Mouse (Mus musculus) lung, postnatal 0 days (tissue): Measurements from ENCODE around the gene Hspa2. TPM values are rescaled to one million over a fixed set of nuclear protein-coding genes. Genes with fewer than 3 reads are reported as not detected.
A peak's percentile ranks its signal among the peaks of the same experiment; 100 is the strongest.

Experiments
- ATAC-seq: fragments of 200-750 bp; cut with Nextera tagmentation; 2 replicates; pipeline ENCODE4 v1.8.0; 2017; ENCODE audit warnings: moderate library complexity
- DNase-seq: peaks from one replicate; pipeline ENCODE4 v3.0.0-alpha.2; 2016; ENCODE audit warnings: low spot score
- H3K27ac ChIP-seq: fragments of 300-500 bp; sonication (generic); 2 replicates; pipeline ENCODE4 v1.5.1; 2014; ENCODE audit warnings: antibody characterized with exemption, mild to moderate bottlenecking, low read length, mixed read lengths
- H3K27me3 ChIP-seq: fragments of 300-500 bp; sonication (generic); replicated peaks from 2 replicates; pipeline ENCODE4 v1.6.1; 2014; ENCODE audit warnings: low read length, mixed read lengths; ENCODE audit not compliant: insufficient read depth
- H3K36me3 ChIP-seq: fragments of 300-500 bp; sonication (generic); 2 replicates; pipeline ENCODE4 v1.6.1; 2014; ENCODE audit warnings: low read length, mixed read lengths; ENCODE audit not compliant: insufficient read depth
- H3K4me1 ChIP-seq: fragments of 300-500 bp; sonication (generic); 2 replicates; pipeline ENCODE4 v1.6.1; 2014; ENCODE audit warnings: antibody characterized with exemption, low read depth, low read length, mixed read lengths; ENCODE audit not compliant: insufficient read depth
- H3K4me2 ChIP-seq: fragments of 300-500 bp; sonication (generic); replicated peaks from 2 replicates; pipeline ENCODE4 v1.6.1; 2014; ENCODE audit warnings: low read depth, mild to moderate bottlenecking, low read length, moderate library complexity, mixed read lengths
- H3K4me3 ChIP-seq: fragments of 300-500 bp; sonication (generic); 2 replicates; pipeline ENCODE4 v1.5.1; 2014; ENCODE audit warnings: low read depth, low read length
- H3K9ac ChIP-seq: fragments of 300-500 bp; sonication (generic); replicated peaks from 2 replicates; pipeline ENCODE4 v1.6.1; 2014; ENCODE audit warnings: low read depth, mild to moderate bottlenecking
- H3K9me3 ChIP-seq: fragments of 300-500 bp; sonication (generic); 2 replicates; pipeline ENCODE4 v1.6.1; 2016; ENCODE audit warnings: low read length, mixed read lengths
- CTCF ChIP-seq: IDR thresholded peaks from 2 replicates; pipeline ENCODE4 v1.5.1; 2016; ENCODE audit warnings: antibody characterized with exemption, mild to moderate bottlenecking
- EP300 ChIP-seq: IDR thresholded peaks from 2 replicates; pipeline ENCODE4 v1.6.1; 2016; ENCODE audit warnings: antibody characterized with exemption, mild to moderate bottlenecking, control low read depth
- WGBS: fragments of 180-500 bp; shearing (Covaris S2); extraction: QIAGEN DNeasy Blood & Tissue Kit; methylation state at CpG from one replicate; pipeline ENCODE4 v1.1.7; 2014; 5-methylcytosine and 5-hydroxymethylcytosine counted together
- polyA plus RNA-seq: library from polyadenylated mRNA; unstranded; fragments of >200 nt; fragmentation: Nextera tagmentation; extraction: Ambion mirVana; gene quantifications from 2 replicates; pipeline ENCODE4 v1.2.1, GENCODE M21; 2015

Gene Hspa2
- polyA plus RNA-seq, 1 experiment from 2014 or later = 25.0 TPM

DNA sequence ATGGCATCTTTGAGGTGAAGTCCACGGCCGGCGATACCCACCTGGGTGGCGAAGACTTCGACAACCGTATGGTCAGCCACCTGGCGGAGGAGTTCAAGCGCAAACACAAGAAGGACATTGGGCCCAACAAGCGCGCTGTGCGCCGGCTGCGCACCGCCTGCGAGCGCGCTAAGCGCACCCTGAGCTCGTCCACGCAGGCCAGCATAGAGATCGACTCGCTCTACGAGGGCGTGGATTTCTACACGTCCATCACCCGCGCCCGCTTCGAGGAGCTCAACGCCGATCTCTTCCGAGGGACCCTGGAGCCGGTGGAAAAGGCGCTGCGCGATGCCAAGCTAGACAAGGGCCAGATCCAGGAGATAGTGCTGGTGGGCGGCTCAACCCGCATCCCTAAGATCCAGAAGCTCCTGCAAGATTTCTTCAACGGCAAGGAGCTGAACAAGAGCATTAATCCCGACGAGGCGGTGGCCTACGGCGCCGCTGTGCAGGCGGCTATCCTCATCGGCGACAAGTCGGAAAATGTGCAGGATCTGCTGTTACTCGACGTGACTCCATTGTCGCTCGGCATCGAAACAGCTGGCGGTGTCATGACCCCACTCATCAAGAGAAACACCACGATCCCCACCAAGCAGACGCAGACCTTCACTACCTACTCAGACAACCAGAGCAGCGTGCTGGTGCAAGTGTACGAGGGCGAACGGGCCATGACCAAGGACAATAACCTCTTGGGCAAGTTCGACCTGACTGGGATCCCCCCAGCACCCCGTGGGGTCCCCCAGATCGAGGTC is 1.4 kb downstream of the Hspa2 start:
- no peak overlapping the region for H3K9ac ChIP-seq
- H3K4me3 ChIP-seq = peak overlapping the region; percentile 62
- peaks cover 12% of the 10 kb centered on the region; the same call in 1 of the 2 replicates for H3K4me1 ChIP-seq
- H3K27ac ChIP-seq = no peak overlapping the region
- 3% methylated on average over 64 of the region's 64 CpGs for WGBS
- peaks cover 17% of the 10 kb centered on the region; the same call in 1 of the 2 replicates for H3K27me3 ChIP-seq
- H3K9me3 ChIP-seq = no peaks in the 10 kb centered on the region
- H3K4me2 ChIP-seq = peak overlapping the region; percentile 79
- H3K36me3 ChIP-seq = no peaks in the 10 kb centered on the region
- TF ChIP-seq EP300 (no peak), CTCF (0 out of 2 replicates have a peak, but pooled peaks have one; percentile 13)
- no peak for ATAC-seq
- DNase-seq = no peak

DNA sequence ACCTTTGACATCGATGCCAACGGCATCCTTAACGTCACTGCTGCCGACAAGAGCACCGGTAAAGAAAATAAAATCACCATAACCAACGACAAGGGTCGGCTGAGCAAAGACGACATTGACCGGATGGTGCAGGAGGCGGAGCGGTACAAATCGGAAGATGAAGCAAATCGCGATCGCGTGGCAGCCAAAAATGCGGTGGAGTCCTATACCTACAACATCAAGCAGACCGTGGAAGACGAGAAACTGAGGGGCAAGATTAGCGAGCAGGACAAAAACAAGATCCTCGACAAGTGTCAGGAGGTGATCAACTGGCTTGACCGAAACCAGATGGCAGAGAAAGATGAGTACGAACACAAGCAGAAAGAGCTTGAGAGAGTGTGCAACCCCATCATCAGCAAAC is 2.0 kb downstream of the Hspa2 start:
- ATAC-seq = no peak
- H3K9me3 ChIP-seq = no peaks in the 10 kb centered on the region
- H3K27me3 ChIP-seq = peaks cover 17% of the 10 kb centered on the region; the same call in 1 of the 2 replicates
- no peak for TF ChIP-seq EP300
- TF ChIP-seq CTCF = no peak
- peak overlapping the region; percentile 62 for H3K4me3 ChIP-seq
- H3K36me3 ChIP-seq = no peaks in the 10 kb centered on the region
- peaks cover 12% of the 10 kb centered on the region; the same call in 1 of the 2 replicates for H3K4me1 ChIP-seq
- no peak for DNase-seq
- no peak overlapping the region for H3K27ac ChIP-seq
- peak overlapping the region; percentile 79 for H3K4me2 ChIP-seq
- 5% methylated on average over 23 of the region's 23 CpGs for WGBS
- H3K9ac ChIP-seq = no peak overlapping the region

DNA sequence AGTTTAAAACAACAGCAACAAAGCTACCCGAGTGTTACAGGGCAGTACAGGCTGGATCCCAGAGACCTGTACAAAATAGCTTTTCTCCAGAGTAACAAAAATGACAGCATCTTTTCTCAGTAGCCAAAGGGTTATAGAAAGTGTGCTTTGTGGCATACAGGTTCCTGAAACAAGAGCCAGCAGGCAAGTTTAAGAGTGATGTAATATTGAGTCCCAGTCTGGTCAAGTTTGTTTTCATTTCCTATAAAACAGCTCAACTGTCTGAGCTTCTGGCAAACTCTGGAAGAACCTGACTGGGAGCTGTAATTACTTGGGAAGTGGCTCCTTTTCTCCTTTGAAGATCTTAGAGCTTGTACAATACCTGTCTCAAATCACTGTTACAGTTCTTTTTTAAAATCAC is 3.2 kb downstream of the Hspa2 start:
- Histone ChIP-seq H3K4me2 (no peak overlapping the region), H3K9ac (no peak overlapping the region), H3K4me3 (no peak overlapping the region), H3K27ac (no peak overlapping the region), H3K27me3 (peaks cover 17% of the 10 kb centered on the region; the same call in 1 of the 2 replicates), H3K9me3 (no peaks in the 10 kb centered on the region), H3K4me1 (peaks cover 12% of the 10 kb centered on the region; the same call in 1 of the 2 replicates), H3K36me3 (no peaks in the 10 kb centered on the region)
- ATAC-seq (no peak), DNase-seq (no peak)
- 54% methylated on average over 1 of the region's 1 CpGs for WGBS
- TF ChIP-seq CTCF = no peak
- TF ChIP-seq EP300 = no peak

DNA sequence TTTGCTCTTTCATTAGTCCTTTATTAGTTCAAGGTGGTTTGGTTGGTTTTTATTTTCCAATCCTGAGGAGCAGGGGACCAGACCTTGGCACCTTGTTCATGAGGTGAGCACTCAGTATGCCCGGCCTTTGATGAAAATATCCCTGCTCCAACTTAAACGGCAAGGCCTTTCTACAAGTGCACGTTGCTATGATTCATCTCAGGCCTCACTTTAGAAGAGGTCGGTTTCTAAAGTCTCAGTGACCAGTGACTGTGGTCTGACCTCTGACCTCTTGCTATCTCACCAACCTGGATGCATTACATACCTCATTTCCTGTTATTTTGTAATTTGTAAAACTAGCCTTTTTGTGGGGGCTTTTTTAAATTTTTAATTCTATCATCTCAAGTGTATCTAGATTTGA is 5.2 kb downstream of the Hspa2 start:
- ATAC-seq = no peak
- H3K4me1 ChIP-seq = peaks cover 9% of the 10 kb centered on the region; the same call in 1 of the 2 replicates
- TF ChIP-seq EP300 = no peak
- no peak for TF ChIP-seq CTCF
- no peak overlapping the region for H3K9ac ChIP-seq
- no peak overlapping the region for H3K4me3 ChIP-seq
- no peaks in the 10 kb centered on the region for H3K36me3 ChIP-seq
- H3K27me3 ChIP-seq = peaks cover 17% of the 10 kb centered on the region; the same call in 1 of the 2 replicates
- H3K4me2 ChIP-seq = no peak overlapping the region
- DNase-seq = no peak
- 48% methylated on average over 4 of the region's 4 CpGs for WGBS
- H3K27ac ChIP-seq = no peak overlapping the region
- H3K9me3 ChIP-seq = no peaks in the 10 kb centered on the region

DNA sequence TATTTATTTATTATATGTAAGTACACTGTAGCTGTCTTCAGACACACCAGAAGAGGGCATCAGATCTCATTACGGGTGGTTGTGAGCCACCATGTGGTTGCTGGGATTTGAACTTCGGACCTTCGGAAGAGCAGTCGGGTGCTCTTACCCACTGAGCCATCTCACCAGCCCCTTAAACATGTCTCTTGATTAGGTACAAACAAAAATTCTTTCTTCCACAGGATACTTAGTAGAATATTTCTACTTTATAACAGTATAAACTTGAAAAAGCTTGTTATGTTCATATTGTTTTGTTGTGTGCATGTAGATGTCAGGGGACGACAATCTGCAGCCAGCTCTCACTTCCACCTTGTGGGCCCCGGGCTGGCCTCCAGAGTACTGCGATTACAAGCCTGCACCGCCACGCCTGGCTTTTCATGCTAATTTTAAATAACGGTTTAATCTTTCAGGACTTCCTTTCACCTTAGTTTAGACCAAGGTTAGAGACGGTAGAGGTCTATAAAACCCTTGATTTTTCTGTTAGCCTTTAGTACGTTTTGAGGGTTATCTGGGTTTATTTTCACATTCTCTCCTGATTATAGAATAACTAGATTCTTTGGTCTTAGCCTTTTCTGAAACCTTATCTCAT is 11.5 kb downstream of the Hspa2 start:
- H3K4me2 ChIP-seq = no peak overlapping the region
- no peaks in the 10 kb centered on the region for H3K4me1 ChIP-seq
- H3K9me3 ChIP-seq = no peaks in the 10 kb centered on the region
- no peak for ATAC-seq
- no peak overlapping the region for H3K4me3 ChIP-seq
- H3K27ac ChIP-seq = no peak overlapping the region
- 77% methylated on average over 11 of the region's 12 CpGs for WGBS
- no peaks in the 10 kb centered on the region for H3K27me3 ChIP-seq
- TF ChIP-seq EP300 (no peak), CTCF (no peak)
- H3K36me3 ChIP-seq = no peaks in the 10 kb centered on the region
- H3K9ac ChIP-seq = no peak overlapping the region
- DNase-seq = no peak

DNA sequence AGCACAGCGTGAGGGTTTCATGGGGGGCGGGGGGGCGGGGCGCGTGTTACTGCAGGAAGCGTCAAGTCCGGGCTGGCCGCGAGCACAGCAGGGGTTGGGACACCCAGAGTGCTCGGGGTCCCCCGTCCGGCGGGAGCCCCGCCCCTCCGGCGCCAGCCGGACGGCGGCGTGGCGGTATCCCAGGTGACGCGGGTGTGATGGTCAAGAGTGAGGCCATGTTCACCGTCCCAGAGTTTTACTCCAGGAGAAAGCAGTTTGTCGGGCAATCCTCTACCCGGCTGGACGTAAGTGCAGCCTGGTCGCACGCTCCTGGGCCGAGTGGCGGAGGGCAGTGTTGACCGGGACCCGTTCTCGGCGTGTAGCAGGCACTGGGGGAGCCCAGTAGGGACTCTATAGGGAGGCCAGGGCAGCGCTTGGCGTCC is 13.5 kb downstream of the Hspa2 start, which contains the start of gene Ppp1r36:
Ppp1r36 (plus strand) TSS at position 106 of the 422 bp plus-strand sequence.
- H3K27ac ChIP-seq = no peak within 1 kb of the TSS
- DNase-seq (peak; percentile 55), ATAC-seq (peak; percentile 93)
- H3K4me2 ChIP-seq = peak within 1 kb of the TSS; percentile 69
- H3K4me3 ChIP-seq = peak within 1 kb of the TSS; percentile 16; the same call in 1 of the 2 replicates
- no peaks in the 10 kb centered on the region for H3K27me3 ChIP-seq
- TF ChIP-seq CTCF = no peak
- TF ChIP-seq EP300 = no peak
- under 1% methylated on average over 37 of the region's 37 CpGs for WGBS
- H3K4me1 ChIP-seq = no peaks in the 10 kb centered on the region
- no peak within 1 kb of the TSS for H3K9ac ChIP-seq
- no peaks in the 10 kb centered on the region for H3K9me3 ChIP-seq
- H3K36me3 ChIP-seq = no peaks in the 10 kb centered on the region
